Mouse (Mus musculus) stomach, embryonic 16.5 days (tissue): Measurements from ENCODE around the gene Ank3. TPM values are rescaled to one million over a fixed set of nuclear protein-coding genes. Genes with fewer than 3 reads are reported as not detected.

Source experiments
- ATAC-seq: fragments of 200-750 bp; cut with Nextera tagmentation; 2 replicates; pipeline ENCODE4 v1.8.0; 2017; ENCODE audit warnings: moderate number of reproducible peaks, moderate TSS enrichment; ENCODE audit not compliant: insufficient read depth, low FRiP score
- H3K27ac ChIP-seq: fragments of 300-500 bp; sonication (generic); 2 replicates; pipeline ENCODE4 v1.5.1; 2014; ENCODE audit warnings: low read length
- H3K27me3 ChIP-seq: fragments of 300-500 bp; sonication (generic); 2 replicates; pipeline ENCODE4 v1.6.1; 2014; ENCODE audit warnings: low read length, control low read depth, mixed read lengths; ENCODE audit not compliant: control insufficient read depth, insufficient read depth
- H3K36me3 ChIP-seq: fragments of 300-500 bp; sonication (generic); 2 replicates; pipeline ENCODE4 v1.6.1; 2014; ENCODE audit warnings: low read length; ENCODE audit not compliant: control insufficient read depth, insufficient read depth
- H3K4me1 ChIP-seq: fragments of 300-500 bp; sonication (generic); 2 replicates; pipeline ENCODE4 v1.6.1; 2014; ENCODE audit warnings: low read length, control low read depth, mixed read lengths; ENCODE audit not compliant: control insufficient read depth, insufficient read depth
- H3K4me2 ChIP-seq: fragments of 300-500 bp; sonication (generic); 2 replicates; pipeline ENCODE4 v1.6.1; 2014; ENCODE audit warnings: low read depth, low read length, mixed read lengths
- H3K4me3 ChIP-seq: fragments of 300-500 bp; sonication (generic); replicated peaks from 2 replicates; pipeline ENCODE4 v1.5.1; 2014; ENCODE audit warnings: mild to moderate bottlenecking, low read length
- H3K9ac ChIP-seq: fragments of 300-500 bp; sonication (generic); 2 replicates; pipeline ENCODE4 v1.6.1; 2014; ENCODE audit warnings: low read length
- H3K9me3 ChIP-seq: fragments of 300-500 bp; sonication (generic); replicated peaks from 2 replicates; pipeline ENCODE4 v1.6.1; 2016; ENCODE audit warnings: low read length, control low read depth; ENCODE audit not compliant: control insufficient read depth
- WGBS: fragments of 180-500 bp; shearing (Covaris S2); extraction: QIAGEN DNeasy Blood & Tissue Kit; methylation state at CpG from one replicate; pipeline ENCODE4 v1.1.7; 2014; 5-methylcytosine and 5-hydroxymethylcytosine counted together
- polyA plus RNA-seq: library from polyadenylated mRNA; unstranded; fragments of >200 nt; fragmentation: Nextera tagmentation; extraction: Ambion mirVana; gene quantifications from 2 replicates; pipeline ENCODE4 v1.2.1, GENCODE M21; 2015

Gene Ank3
- polyA plus RNA-seq, 1 experiment from 2014 or later: 37.7 TPM

GRCm38 (mm10) chr10:69690961-69691451, 292.4 kb downstream of the Ank3 start:
- no peak overlapping the region for H3K4me2 ChIP-seq
- 33% methylated on average over 6 of the region's 6 CpGs for WGBS

GRCm38 (mm10) chr10:69696019-69696418, 297.4 kb downstream of the Ank3 start:
- WGBS: 77% methylated on average over 9 of the region's 9 CpGs

More at GRCm38 (mm10) chr10:69690961-69691451, 292.4 kb downstream of the Ank3 start:
- H3K9me3 ChIP-seq: no peaks in the 10 kb centered on the region
- H3K27me3 ChIP-seq: no peaks in the 10 kb centered on the region
- no peaks in the 10 kb centered on the region for H3K36me3 ChIP-seq
- H3K27ac ChIP-seq: no peak overlapping the region
- no peak overlapping the region for H3K4me3 ChIP-seq
- no peak for ATAC-seq
- no peak overlapping the region for H3K9ac ChIP-seq
- H3K4me1 ChIP-seq: no peaks in the 10 kb centered on the region

GRCm38 (mm10) chr10:69698699-69699098, 300.1 kb downstream of the Ank3 start:
- H3K4me1 ChIP-seq: no peaks in the 10 kb centered on the region
- no peak overlapping the region for H3K4me2 ChIP-seq
- H3K9ac ChIP-seq: no peak overlapping the region
- WGBS: 83% methylated on average over 1 of the region's 1 CpGs
- no peak overlapping the region for H3K4me3 ChIP-seq
- no peak overlapping the region for H3K27ac ChIP-seq
- H3K9me3 ChIP-seq: no peaks in the 10 kb centered on the region
- ATAC-seq: no peak
- no peaks in the 10 kb centered on the region for H3K36me3 ChIP-seq
- H3K27me3 ChIP-seq: no peaks in the 10 kb centered on the region

More at GRCm38 (mm10) chr10:69696019-69696418, 297.4 kb downstream of the Ank3 start:
- Histone ChIP-seq H3K4me1 (no peaks in the 10 kb centered on the region), H3K9me3 (no peaks in the 10 kb centered on the region), H3K9ac (no peak overlapping the region), H3K36me3 (no peaks in the 10 kb centered on the region), H3K4me3 (no peak overlapping the region), H3K27me3 (no peaks in the 10 kb centered on the region), H3K4me2 (no peak overlapping the region), H3K27ac (no peak overlapping the region)
- no peak for ATAC-seq

- H3K36me3 ChIP-seq: no peaks in the 10 kb centered on the region
- no peak overlapping the region for H3K9ac ChIP-seq
- no peak overlapping the region for H3K4me2 ChIP-seq
- no peaks in the 10 kb centered on the region for H3K27me3 ChIP-seq
- H3K27ac ChIP-seq: no peak overlapping the region
- no peak overlapping the region for H3K4me3 ChIP-seq
- 51% methylated on average over 4 of the region's 4 CpGs for WGBS
- no peak for ATAC-seq
- H3K9me3 ChIP-seq: no peaks in the 10 kb centered on the region
- H3K4me1 ChIP-seq: no peaks in the 10 kb centered on the region
Measured at GRCm38 (mm10) chr10:69701226-69701625, 302.7 kb downstream of the Ank3 start.

- H3K9ac ChIP-seq: peak overlapping the region; percentile 44
- H3K27ac ChIP-seq: no peak overlapping the region
- H3K4me2 ChIP-seq: peak overlapping the region; percentile 44
- H3K9me3 ChIP-seq: no peaks in the 10 kb centered on the region
- peak overlapping the region; percentile 27 for H3K4me3 ChIP-seq
- no peaks in the 10 kb centered on the region for H3K36me3 ChIP-seq
- WGBS: 14% methylated on average over 17 of the region's 17 CpGs
- no peak for ATAC-seq
- H3K4me1 ChIP-seq: no peaks in the 10 kb centered on the region; the same call in 1 of the 2 replicates
- no peaks in the 10 kb centered on the region for H3K27me3 ChIP-seq
Measured at GRCm38 (mm10) chr10:69705806-69706768, 307.5 kb downstream of the Ank3 start.

GRCm38 (mm10) chr10:69706851-69707788, 308.5 kb downstream of the Ank3 start:
- Histone ChIP-seq H3K36me3 (no peaks in the 10 kb centered on the region), H3K27ac (no peak overlapping the region), H3K9me3 (no peaks in the 10 kb centered on the region), H3K9ac (0 out of 2 replicates have a peak overlapping the region, but pooled peaks have one; percentile 44), H3K4me3 (no peak overlapping the region), H3K27me3 (no peaks in the 10 kb centered on the region), H3K4me1 (no peaks in the 10 kb centered on the region; the same call in 1 of the 2 replicates), H3K4me2 (peak overlapping the region; percentile 44)
- 32% methylated on average over 14 of the region's 14 CpGs for WGBS
- ATAC-seq: no peak

GRCm38 (mm10) chr10:69707844-69708550, 309.4 kb downstream of the Ank3 start:
- H3K4me3 ChIP-seq: no peak overlapping the region
- no peaks in the 10 kb centered on the region for H3K27me3 ChIP-seq
- no peaks in the 10 kb centered on the region for H3K9me3 ChIP-seq
- H3K4me1 ChIP-seq: no peaks in the 10 kb centered on the region; the same call in 1 of the 2 replicates
- H3K4me2 ChIP-seq: no peak overlapping the region
- WGBS: 81% methylated on average over 11 of the region's 11 CpGs
- H3K27ac ChIP-seq: no peak overlapping the region
- no peaks in the 10 kb centered on the region for H3K36me3 ChIP-seq
- no peak for ATAC-seq
- no peak overlapping the region for H3K9ac ChIP-seq

GRCm38 (mm10) chr10:69709631-69710030, 311.1 kb downstream of the Ank3 start:
- H3K4me2 ChIP-seq: no peak overlapping the region
- no peak for ATAC-seq
- H3K9ac ChIP-seq: no peak overlapping the region

More at GRCm38 (mm10) chr10:69709631-69710030, 311.1 kb downstream of the Ank3 start:
- no peaks in the 10 kb centered on the region; the same call in 1 of the 2 replicates for H3K4me1 ChIP-seq
- no peak overlapping the region for H3K4me3 ChIP-seq
- WGBS: 82% methylated on average over 2 of the region's 2 CpGs
- no peaks in the 10 kb centered on the region for H3K36me3 ChIP-seq
- no peaks in the 10 kb centered on the region for H3K27me3 ChIP-seq
- H3K27ac ChIP-seq: no peak overlapping the region
- H3K9me3 ChIP-seq: no peaks in the 10 kb centered on the region
